Mouse (Mus musculus): ENCODE results near the gene 5730522E02Rik.

DNA sequence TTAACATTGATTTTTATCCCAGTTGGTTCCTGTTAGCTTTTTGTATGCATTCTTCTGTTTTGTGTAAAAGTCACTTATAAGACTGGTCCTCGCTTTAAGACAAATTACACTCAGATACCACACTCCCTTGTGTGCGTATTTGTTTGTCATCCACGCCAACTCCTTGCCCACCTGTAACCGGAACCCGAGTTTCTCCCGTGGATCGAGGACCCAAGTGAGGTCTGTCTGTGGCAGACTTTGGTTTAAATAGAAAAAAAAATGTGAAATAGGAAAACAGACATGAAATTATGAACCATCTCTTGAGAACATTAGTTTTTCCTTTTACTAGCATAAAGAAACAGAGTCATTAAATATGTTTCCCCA is 43.0 kb downstream of the 5730522E02Rik start:
- TF ChIP-seq CTCF (IDR thresholded peaks at IDR 0.05; ENCODE audit: extremely low read depth, insufficient read depth, low read length) (no peak), POLR2A (IDR thresholded peaks at IDR 0.05; ENCODE audit: extremely low read depth, insufficient read depth, low read length) (no peak)
